Mouse (Mus musculus): ENCODE data around the gene Setx. TPM values are rescaled to one million over a fixed set of nuclear protein-coding genes. Genes with fewer than 3 reads are reported as not detected.

The Setx gene
- polyA plus RNA-seq, 1 experiment from 2014 or later = 11.8 TPM

- Histone ChIP-seq H3K27ac (replicated peaks) (no peak overlapping the region), H3K4me3 (no peak overlapping the region), H3K9me3 (replicated peaks) (no peaks in the 10 kb centered on the region), H3K4me1 (peaks cover 22% of the 10 kb centered on the region), H3K36me3 (no peaks in the 10 kb centered on the region), H3K27me3 (ENCODE audit: low read depth, poor library complexity, severe bottlenecking) (peaks cover 27% of the 10 kb centered on the region)
- DNase-seq (ENCODE audit: low spot score) = no peak
- 72% methylated on average over 11 of the region's 11 CpGs for WGBS
These were observed 77.4 kb downstream of the Setx start for GRCm38 (mm10) chr2:29201223-29201955.

GRCm38 (mm10) chr2:29206156-29206555, 82.2 kb downstream of the Setx start:
- H3K27ac ChIP-seq (replicated peaks) = no peak overlapping the region; the same call in 1 of the 2 replicates
- peaks cover 5% of the 10 kb centered on the region; the same call in 1 of the 2 replicates for H3K27me3 ChIP-seq (ENCODE audit: low read depth, poor library complexity, severe bottlenecking)
- H3K4me1 ChIP-seq = peaks cover 22% of the 10 kb centered on the region
- H3K9me3 ChIP-seq (replicated peaks) = no peaks in the 10 kb centered on the region
- no peak overlapping the region for H3K4me3 ChIP-seq
- 43% methylated on average over 8 of the region's 8 CpGs for WGBS
- no peaks in the 10 kb centered on the region for H3K36me3 ChIP-seq
- DNase-seq (ENCODE audit: low spot score) = no peak

- Histone ChIP-seq H3K27me3 (ENCODE audit: low read depth, poor library complexity, severe bottlenecking) (no peaks in the 10 kb centered on the region), H3K27ac (replicated peaks) (no peak overlapping the region), H3K4me3 (no peak overlapping the region), H3K4me1 (peaks cover 5% of the 10 kb centered on the region), H3K36me3 (no peaks in the 10 kb centered on the region), H3K9me3 (replicated peaks) (no peaks in the 10 kb centered on the region)
- DNase-seq (ENCODE audit: low spot score) = peak; percentile 41
- 63% methylated on average over 8 of the region's 8 CpGs for WGBS
These were observed 92.5 kb downstream of the Setx start for GRCm38 (mm10) chr2:29216286-29217012.

GRCm38 (mm10) chr2:29217042-29217441, 93.1 kb downstream of the Setx start:
- no peak for DNase-seq (ENCODE audit: low spot score)
- Histone ChIP-seq H3K9me3 (replicated peaks) (no peaks in the 10 kb centered on the region), H3K36me3 (no peaks in the 10 kb centered on the region), H3K27me3 (ENCODE audit: low read depth, poor library complexity, severe bottlenecking) (no peaks in the 10 kb centered on the region), H3K27ac (replicated peaks) (no peak overlapping the region), H3K4me3 (no peak overlapping the region), H3K4me1 (peaks cover 9% of the 10 kb centered on the region)
- 89% methylated on average over 5 of the region's 5 CpGs for WGBS

- Histone ChIP-seq H3K4me1 (peaks cover 16% of the 10 kb centered on the region), H3K4me3 (no peak overlapping the region), H3K36me3 (no peaks in the 10 kb centered on the region), H3K9me3 (replicated peaks) (no peaks in the 10 kb centered on the region), H3K27me3 (ENCODE audit: low read depth, poor library complexity, severe bottlenecking) (no peaks in the 10 kb centered on the region), H3K27ac (replicated peaks) (no peak overlapping the region)
- DNase-seq (ENCODE audit: low spot score) = no peak
- WGBS = 75% methylated on average over 10 of the region's 10 CpGs
These were observed 93.9 kb downstream of the Setx start for GRCm38 (mm10) chr2:29217897-29218296.

- no peak for DNase-seq (ENCODE audit: low spot score)
- H3K27me3 ChIP-seq (ENCODE audit: low read depth, poor library complexity, severe bottlenecking) = no peaks in the 10 kb centered on the region
- peaks cover 19% of the 10 kb centered on the region for H3K4me1 ChIP-seq
- no peaks in the 10 kb centered on the region for H3K9me3 ChIP-seq (replicated peaks)
- H3K4me3 ChIP-seq = no peak overlapping the region
- no peak overlapping the region for H3K27ac ChIP-seq (replicated peaks)
- no peaks in the 10 kb centered on the region for H3K36me3 ChIP-seq
- 95% methylated on average over 5 of the region's 5 CpGs for WGBS
These were observed 94.8 kb downstream of the Setx start for GRCm38 (mm10) chr2:29218831-29219230.

- 8% methylated on average over 4 of the region's 4 CpGs for WGBS
These were observed 98.3 kb downstream of the Setx start for GRCm38 (mm10) chr2:29222302-29222701.

GRCm38 (mm10) chr2:29223591-29224262, 99.7 kb downstream of the Setx start:
- Histone ChIP-seq H3K4me1 (peaks cover 19% of the 10 kb centered on the region), H3K36me3 (no peaks in the 10 kb centered on the region), H3K4me3 (no peak overlapping the region), H3K27me3 (ENCODE audit: low read depth, poor library complexity, severe bottlenecking) (no peaks in the 10 kb centered on the region), H3K27ac (replicated peaks) (peak overlapping the region; percentile 1; the same call in 1 of the 2 replicates), H3K9me3 (replicated peaks) (no peaks in the 10 kb centered on the region)
- no peak for DNase-seq (ENCODE audit: low spot score)
- WGBS = 42% methylated on average over 7 of the region's 7 CpGs

More at GRCm38 (mm10) chr2:29222302-29222701, 98.3 kb downstream of the Setx start:
- no peaks in the 10 kb centered on the region for H3K36me3 ChIP-seq
- peak overlapping the region; percentile 57 for H3K27ac ChIP-seq (replicated peaks)
- no peaks in the 10 kb centered on the region for H3K27me3 ChIP-seq (ENCODE audit: low read depth, poor library complexity, severe bottlenecking)
- peaks cover 19% of the 10 kb centered on the region for H3K4me1 ChIP-seq
- H3K9me3 ChIP-seq (replicated peaks) = no peaks in the 10 kb centered on the region
- peak; percentile 51 for DNase-seq (ENCODE audit: low spot score)
- H3K4me3 ChIP-seq = no peak overlapping the region

- H3K27me3 ChIP-seq (ENCODE audit: low read depth, poor library complexity, severe bottlenecking) = no peaks in the 10 kb centered on the region
- WGBS = 82% methylated on average over 4 of the region's 4 CpGs
- H3K9me3 ChIP-seq (replicated peaks) = no peaks in the 10 kb centered on the region
- H3K27ac ChIP-seq (replicated peaks) = no peak overlapping the region
- peaks cover 22% of the 10 kb centered on the region for H3K4me1 ChIP-seq
- no peaks in the 10 kb centered on the region for H3K36me3 ChIP-seq
- H3K4me3 ChIP-seq = no peak overlapping the region
- no peak for DNase-seq (ENCODE audit: low spot score)
These were observed 102.7 kb downstream of the Setx start for GRCm38 (mm10) chr2:29226671-29227070.

GRCm38 (mm10) chr2:29230191-29230835, 106.3 kb downstream of the Setx start:
- DNase-seq (ENCODE audit: low spot score) = no peak
- H3K4me1 ChIP-seq = 0 out of 2 replicates have a peak, but pooled peaks cover 8% of the 10 kb centered on the region
- H3K27me3 ChIP-seq (ENCODE audit: low read depth, poor library complexity, severe bottlenecking) = 0 out of 2 replicates have a peak, but pooled peaks cover 3% of the 10 kb centered on the region
- no peak overlapping the region for H3K27ac ChIP-seq (replicated peaks)
- H3K4me3 ChIP-seq = no peak overlapping the region
- no peaks in the 10 kb centered on the region for H3K36me3 ChIP-seq
- WGBS = 74% methylated on average over 9 of the region's 9 CpGs
- no peaks in the 10 kb centered on the region for H3K9me3 ChIP-seq (replicated peaks)
